Mouse (Mus musculus) stomach, postnatal 0 days (tissue): ENCODE data around the gene Pdhx.

ENCODE experiments used
- CTCF ChIP-seq: IDR thresholded peaks from 2 replicates; pipeline ENCODE4 v1.5.1; 2016; ENCODE audit warnings: antibody characterized with exemption, low read depth, mild to moderate bottlenecking, moderate library complexity
- EP300 ChIP-seq: optimal IDR thresholded peaks from 2 replicates; pipeline ENCODE3; 2016; ENCODE audit warnings: antibody characterized with exemption

DNA sequence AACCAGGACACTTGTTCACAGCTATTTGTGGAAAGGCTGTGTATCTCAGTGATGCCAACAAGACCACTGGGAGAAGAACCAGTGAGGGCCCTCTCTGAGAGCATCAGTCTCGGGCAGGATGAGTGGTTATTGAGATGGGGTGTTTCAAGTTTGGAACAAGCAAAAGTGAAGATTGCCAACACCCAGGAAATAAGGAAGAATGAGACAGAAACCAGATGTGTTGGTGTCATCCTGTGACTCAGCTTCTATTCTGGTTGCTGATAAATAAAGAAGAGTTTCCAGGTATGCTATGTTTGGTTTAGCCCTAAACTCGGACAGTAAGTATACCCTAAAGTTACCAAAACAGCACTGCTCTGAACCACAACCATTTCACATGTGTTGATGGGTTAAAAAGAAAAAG, 92.4 kb downstream of the Pdhx start:
- TF ChIP-seq CTCF (no peak), EP300 (no peak)
